Mouse (Mus musculus) heart, adult 11 months (tissue): ENCODE measurements at regions not wholly inside any gene's neighbourhood (a gene's known extent, or its start where the extent isn't known, plus 50 kb on each side); places are given as distances from the start of the nearest gene placed in this dataset.

Experiments
- DNase-seq: peaks from one replicate; pipeline ENCODE4 v3.0.0; 2022

GRCm38 (mm10) chr10:51056950-51057349 is 162.4 kb downstream of the Sim1 start:
- no peak for DNase-seq

- DNase-seq, result no peak
These were observed 163.8 kb downstream of the Sim1 start for GRCm38 (mm10) chr10:51058333-51058732.

GRCm38 (mm10) chr10:51101590-51101989 is 207.0 kb downstream of the Sim1 start:
- DNase-seq, result no peak

- DNase-seq, result no peak
These were observed 257.3 kb downstream of the Sim1 start for GRCm38 (mm10) chr10:51151833-51152232.

- no peak for DNase-seq
These were observed 259.0 kb downstream of the Sim1 start for GRCm38 (mm10) chr10:51153484-51153985.

GRCm38 (mm10) chr10:51154016-51154415 is 259.5 kb downstream of the Sim1 start:
- DNase-seq, result no peak

- no peak for DNase-seq
These were observed 260.2 kb downstream of the Sim1 start for GRCm38 (mm10) chr10:51154743-51155142.

GRCm38 (mm10) chr10:51173619-51174018 is 279.1 kb downstream of the Sim1 start:
- no peak for DNase-seq

- DNase-seq, result no peak
These were observed 281.5 kb downstream of the Sim1 start for GRCm38 (mm10) chr10:51175993-51176577.

GRCm38 (mm10) chr10:51176692-51177091 is 282.1 kb downstream of the Sim1 start:
- DNase-seq, result no peak

- no peak for DNase-seq
These were observed 287.2 kb downstream of the Sim1 start for GRCm38 (mm10) chr10:51181752-51182151.

- DNase-seq, result no peak
These were observed 288.9 kb upstream of the Gm49339 start for GRCm38 (mm10) chr10:51191407-51192059.

- no peak for DNase-seq
These were observed 260.9 kb upstream of the Gm49339 start for GRCm38 (mm10) chr10:51219481-51219880.

GRCm38 (mm10) chr10:51233592-51233991 is 246.8 kb upstream of the Gm49339 start:
- DNase-seq, result no peak

GRCm38 (mm10) chr10:51235586-51236575 is 244.5 kb upstream of the Gm49339 start:
- DNase-seq, result no peak

GRCm38 (mm10) chr10:51238103-51238502 is 242.3 kb upstream of the Gm49339 start:
- no peak for DNase-seq

GRCm38 (mm10) chr10:51253439-51253838 is 227.0 kb upstream of the Gm49339 start:
- no peak for DNase-seq

GRCm38 (mm10) chr10:51257587-51258049 is 222.8 kb upstream of the Gm49339 start:
- DNase-seq, result no peak

- DNase-seq, result no peak
These were observed 209.0 kb upstream of the Gm49339 start for GRCm38 (mm10) chr10:51271364-51271763.

- no peak for DNase-seq
These were observed 202.2 kb upstream of the Gm49339 start for GRCm38 (mm10) chr10:51278195-51278594.

GRCm38 (mm10) chr10:51282451-51282850 is 198.0 kb upstream of the Gm49339 start:
- DNase-seq, result no peak

GRCm38 (mm10) chr10:51284538-51284937 is 195.9 kb upstream of the Gm49339 start:
- DNase-seq, result no peak

- DNase-seq, result no peak
These were observed 192.6 kb upstream of the Gm49339 start for GRCm38 (mm10) chr10:51287852-51288251.
